Mouse (Mus musculus) gastrocnemius, adult 8-10 months (tissue): ENCODE data around the gene Stk38. TPM values are rescaled to one million over a fixed set of nuclear protein-coding genes. Genes with fewer than 3 reads are reported as not detected.

ENCODE experiments used
- DNase-seq, 2 experiments: peaks; one replicate each; pipeline ENCODE4 v3.0.0; 2022; ENCODE audit warnings: low spot score in 2 of 2
- total RNA-seq, 4 experiments: library from RNA; stranded (reverse); gene quantifications; 2 replicates each; pipeline ENCODE4 v1.2.4; 2022

Gene Stk38
- total RNA-seq, 4 experiments from 2014 or later: 19.5 to 22.5 (median 19.8) TPM

GRCm38 (mm10) chr17:28954416-28954815 is 53.4 kb downstream of the Stk38 start:
- DNase-seq: no peak

GRCm38 (mm10) chr17:28953251-28953650 is 54.5 kb downstream of the Stk38 start:
- no peak for DNase-seq

- DNase-seq: peak; percentile 90 to 93
Measured at GRCm38 (mm10) chr17:28951831-28952799, 55.7 kb downstream of the Stk38 start, which contains the start of gene Kctd20. Gene Kctd20, plus strand, starts transcription at chr17:28951950.

GRCm38 (mm10) chr17:28950751-28951150 is 57.0 kb downstream of the Stk38 start:
- DNase-seq: no peak

- DNase-seq: no peak
Measured at GRCm38 (mm10) chr17:28948661-28949060, 59.1 kb downstream of the Stk38 start.

- no peak for DNase-seq
Measured at GRCm38 (mm10) chr17:28947011-28947939, 60.5 kb downstream of the Stk38 start.

GRCm38 (mm10) chr17:28944481-28944880 is 63.3 kb downstream of the Stk38 start:
- no peak for DNase-seq

- no peak for DNase-seq
Measured at GRCm38 (mm10) chr17:28943740-28944139, 64.1 kb downstream of the Stk38 start, which contains the start of gene Pxt1. Gene Pxt1, minus strand, starts transcription at chr17:28943840.

- DNase-seq: no peak
Measured at GRCm38 (mm10) chr17:28942101-28942500, 65.7 kb downstream of the Stk38 start.

GRCm38 (mm10) chr17:28940776-28941555 is 66.8 kb downstream of the Stk38 start:
- no peak for DNase-seq

GRCm38 (mm10) chr17:28936622-28937345 is 71.0 kb downstream of the Stk38 start:
- DNase-seq: no peak

- no peak for DNase-seq
Measured at GRCm38 (mm10) chr17:28936133-28936532, 71.7 kb downstream of the Stk38 start.

- no peak for DNase-seq
Measured at GRCm38 (mm10) chr17:28934120-28934916, 73.5 kb downstream of the Stk38 start.

GRCm38 (mm10) chr17:28932274-28932673 is 75.5 kb downstream of the Stk38 start:
- DNase-seq: no peak

- no peak for DNase-seq
Measured at GRCm38 (mm10) chr17:28931436-28932211, 76.2 kb downstream of the Stk38 start.

- peak; percentile 80 to 90 for DNase-seq
Measured at GRCm38 (mm10) chr17:28930392-28931074, 77.3 kb downstream of the Stk38 start.

GRCm38 (mm10) chr17:28929369-28929768 is 78.4 kb downstream of the Stk38 start:
- DNase-seq: no peak

GRCm38 (mm10) chr17:28928004-28928403 is 79.8 kb downstream of the Stk38 start:
- DNase-seq: no peak
